Mouse (Mus musculus) midbrain, embryonic 16.5 days (tissue): ENCODE data around the gene Cdc42bpb. TPM values are rescaled to one million over a fixed set of nuclear protein-coding genes. Genes with fewer than 3 reads are reported as not detected.

Source experiments
- ATAC-seq: fragments of 200-750 bp; cut with Nextera tagmentation; 2 replicates; pipeline ENCODE4 v1.8.0; 2017; ENCODE audit warnings: moderate TSS enrichment
- H3K27ac ChIP-seq: fragments of 300-500 bp; sonication (generic); 2 replicates; pipeline ENCODE4 v1.5.1; 2014; ENCODE audit warnings: mild to moderate bottlenecking, low read length, mixed read lengths
- H3K27me3 ChIP-seq: fragments of 300-500 bp; sonication (generic); 2 replicates; pipeline ENCODE4 v1.6.1; 2014; ENCODE audit warnings: low read depth, low read length, mixed read lengths; ENCODE audit not compliant: control insufficient read depth, insufficient read depth
- H3K36me3 ChIP-seq: fragments of 300-500 bp; sonication (generic); 2 replicates; pipeline ENCODE4 v1.6.1; 2014; ENCODE audit warnings: mild to moderate bottlenecking, low read length, moderate library complexity, mixed read lengths; ENCODE audit not compliant: control insufficient read depth, insufficient read depth
- H3K4me1 ChIP-seq: fragments of 300-500 bp; sonication (generic); 2 replicates; pipeline ENCODE4 v1.6.1; 2014; ENCODE audit warnings: mild to moderate bottlenecking, low read length, mixed read lengths; ENCODE audit not compliant: control insufficient read depth, insufficient read depth
- H3K4me2 ChIP-seq: fragments of 300-500 bp; sonication (generic); 2 replicates; pipeline ENCODE4 v1.6.1; 2014; ENCODE audit warnings: mild to moderate bottlenecking, low read length, mixed read lengths
- H3K4me3 ChIP-seq: fragments of 300-500 bp; sonication (generic); 2 replicates; pipeline ENCODE4 v1.5.1; 2014; ENCODE audit warnings: low read depth, mild to moderate bottlenecking, low read length, moderate library complexity, mixed read lengths
- H3K9ac ChIP-seq: fragments of 300-500 bp; sonication (generic); 2 replicates; pipeline ENCODE4 v1.6.1; 2014; ENCODE audit warnings: low read depth, low read length, mixed read lengths
- H3K9me3 ChIP-seq: fragments of 300-500 bp; sonication (generic); replicated peaks from 2 replicates; pipeline ENCODE4 v1.6.1; 2014; ENCODE audit warnings: mild to moderate bottlenecking, low read length, mixed read lengths; ENCODE audit not compliant: control insufficient read depth, poor library complexity, severe bottlenecking
- WGBS: fragments of 180-500 bp; shearing (Covaris S2); extraction: QIAGEN DNeasy Blood & Tissue Kit; methylation state at CpG from one replicate; pipeline ENCODE4 v1.1.7; 2014; 5-methylcytosine and 5-hydroxymethylcytosine counted together
- polyA plus RNA-seq: library from polyadenylated mRNA; unstranded; fragments of >200 nt; fragmentation: Nextera tagmentation; extraction: Ambion mirVana; gene quantifications from 2 replicates; pipeline ENCODE4 v1.2.1, GENCODE M21; 2015

The Cdc42bpb gene
- polyA plus RNA-seq, 1 experiment from 2014 or later: 40.2 TPM

DNA sequence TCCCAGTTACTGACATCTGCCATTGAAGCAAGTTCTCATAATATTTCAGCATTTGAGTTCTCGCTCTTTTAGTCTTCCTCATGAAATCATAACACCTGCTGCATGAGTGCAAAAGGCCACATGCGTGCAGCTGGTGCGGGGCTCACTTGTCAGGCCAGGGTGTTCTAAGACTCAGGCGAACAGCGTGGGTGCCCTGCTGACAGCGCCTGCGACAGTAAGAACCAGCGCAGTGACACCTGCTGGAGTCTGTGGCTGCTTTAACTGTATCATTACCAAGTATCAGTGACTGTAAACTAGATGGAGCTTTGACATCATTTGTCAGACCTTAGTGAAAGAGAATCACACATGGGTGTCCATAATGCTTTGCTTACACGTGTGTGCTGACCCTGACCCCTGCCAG lies 126.3 kb downstream of the Cdc42bpb start:
- H3K36me3 ChIP-seq: peaks cover 7% of the 10 kb centered on the region
- no peak overlapping the region for H3K4me3 ChIP-seq
- no peak overlapping the region for H3K9ac ChIP-seq
- H3K27ac ChIP-seq: no peak overlapping the region
- H3K9me3 ChIP-seq: no peaks in the 10 kb centered on the region
- H3K4me2 ChIP-seq: no peak overlapping the region
- no peak for ATAC-seq
- no peaks in the 10 kb centered on the region for H3K4me1 ChIP-seq
- H3K27me3 ChIP-seq: no peaks in the 10 kb centered on the region
- WGBS: 56% methylated on average over 9 of the region's 9 CpGs

DNA sequence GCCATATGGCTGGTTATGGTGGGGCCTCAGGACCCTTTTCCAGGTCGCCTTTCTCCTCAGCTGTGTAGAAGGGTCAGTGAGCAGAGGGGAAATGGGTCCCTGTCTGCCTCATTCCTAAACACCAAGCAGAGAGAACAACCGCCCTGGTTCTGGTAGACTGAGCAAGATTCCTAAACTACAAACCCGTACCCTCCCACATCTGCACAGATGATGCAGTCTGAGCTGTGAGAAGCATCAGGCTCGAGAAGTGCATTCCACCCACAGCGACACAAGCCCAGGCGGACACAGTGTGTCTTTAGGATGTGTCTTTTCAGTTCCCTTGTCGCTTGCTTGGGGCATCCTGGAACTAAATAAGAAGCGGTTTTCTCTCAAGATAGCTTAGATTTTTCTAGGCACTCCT lies 127.4 kb downstream of the Cdc42bpb start:
- Histone ChIP-seq H3K4me2 (no peak overlapping the region), H3K9me3 (no peaks in the 10 kb centered on the region), H3K36me3 (peaks cover 9% of the 10 kb centered on the region), H3K9ac (no peak overlapping the region), H3K27ac (no peak overlapping the region), H3K4me1 (no peaks in the 10 kb centered on the region), H3K4me3 (no peak overlapping the region), H3K27me3 (no peaks in the 10 kb centered on the region)
- 86% methylated on average over 8 of the region's 8 CpGs for WGBS
- ATAC-seq: no peak

DNA sequence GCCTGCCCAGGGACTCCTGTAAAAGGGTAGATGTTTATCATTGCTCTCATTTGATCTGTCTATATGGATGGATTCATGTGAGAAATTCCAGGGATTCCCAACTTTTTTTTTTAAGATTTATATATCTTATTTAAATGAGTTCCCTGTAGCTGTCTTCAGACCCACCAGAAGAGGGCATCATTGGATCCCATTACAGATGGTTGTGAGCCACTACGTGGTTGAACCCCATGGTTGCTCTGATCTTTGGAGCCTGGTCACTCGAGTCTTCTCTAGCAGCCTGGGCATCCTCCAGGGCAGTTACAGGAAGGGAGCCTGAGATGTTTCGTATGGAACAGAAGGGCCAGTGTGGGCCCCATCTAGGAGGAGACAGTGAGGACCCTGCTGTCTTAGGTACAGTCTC lies 128.4 kb downstream of the Cdc42bpb start:
- 67% methylated on average over 3 of the region's 3 CpGs for WGBS
- Histone ChIP-seq H3K9ac (no peak overlapping the region), H3K27me3 (no peaks in the 10 kb centered on the region), H3K27ac (no peak overlapping the region), H3K36me3 (peaks cover 10% of the 10 kb centered on the region), H3K9me3 (no peaks in the 10 kb centered on the region), H3K4me3 (no peak overlapping the region), H3K4me1 (no peaks in the 10 kb centered on the region), H3K4me2 (no peak overlapping the region)
- ATAC-seq: no peak

DNA sequence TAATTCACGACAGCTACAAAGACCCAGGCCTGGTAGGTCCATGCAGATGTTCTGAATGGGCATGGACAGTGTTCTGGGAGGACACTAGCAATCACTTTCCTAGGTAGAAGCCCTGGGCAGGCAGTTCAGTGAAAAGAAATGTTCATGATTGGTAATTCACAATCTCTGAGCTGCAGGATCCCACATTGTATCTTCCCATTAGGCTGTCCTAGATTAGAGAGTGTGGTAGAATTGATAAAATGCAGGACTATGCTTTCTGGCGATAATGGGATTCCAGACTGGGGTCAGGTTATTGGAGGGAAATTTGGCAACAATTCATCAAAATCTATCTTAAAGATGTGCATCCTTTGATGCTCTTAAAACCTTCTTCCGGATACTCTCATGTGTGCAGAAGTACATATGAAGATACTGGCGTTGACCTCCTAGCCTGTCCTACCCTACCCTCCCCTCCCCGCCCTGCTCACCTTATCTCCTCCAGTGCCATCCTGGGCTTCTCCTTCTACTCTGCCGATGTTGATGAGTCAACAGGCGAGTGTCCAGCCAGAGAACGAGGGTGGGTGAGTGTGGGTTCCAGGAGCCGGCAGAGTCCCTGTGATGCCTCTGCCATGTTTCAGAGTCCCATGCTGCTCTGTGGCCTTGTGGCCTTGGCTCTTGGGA lies 130.6 kb downstream of the Cdc42bpb start:
- no peak overlapping the region for H3K4me3 ChIP-seq
- H3K27ac ChIP-seq: no peak overlapping the region
- H3K9ac ChIP-seq: no peak overlapping the region
- H3K4me2 ChIP-seq: no peak overlapping the region
- no peak for ATAC-seq
- WGBS: 96% methylated on average over 9 of the region's 9 CpGs
- no peaks in the 10 kb centered on the region for H3K27me3 ChIP-seq
- peaks cover 15% of the 10 kb centered on the region for H3K36me3 ChIP-seq
- H3K9me3 ChIP-seq: no peaks in the 10 kb centered on the region
- H3K4me1 ChIP-seq: no peaks in the 10 kb centered on the region

DNA sequence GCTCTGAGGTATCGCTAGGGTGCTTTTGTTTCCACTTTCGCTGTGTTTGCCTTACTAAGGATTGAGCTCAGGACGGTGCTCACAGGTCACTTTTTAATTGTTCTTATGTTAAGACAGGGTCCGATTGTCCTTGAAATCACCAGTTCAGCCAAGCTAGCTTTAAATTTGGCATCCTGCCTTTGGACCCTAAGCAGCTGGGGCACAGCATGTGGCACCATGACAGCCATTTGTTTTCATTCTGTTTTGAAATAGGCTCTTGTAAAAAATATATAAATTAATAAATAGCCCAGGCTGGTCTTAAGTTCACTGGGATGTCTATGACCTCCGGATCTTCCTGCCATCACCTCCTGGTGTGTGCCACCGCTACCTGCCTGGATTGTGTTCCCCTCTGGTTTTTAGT lies 132.4 kb downstream of the Cdc42bpb start:
- Histone ChIP-seq H3K4me3 (no peak overlapping the region), H3K36me3 (peaks cover 15% of the 10 kb centered on the region), H3K27me3 (no peaks in the 10 kb centered on the region), H3K9me3 (no peaks in the 10 kb centered on the region), H3K4me1 (no peaks in the 10 kb centered on the region), H3K27ac (no peak overlapping the region), H3K4me2 (no peak overlapping the region), H3K9ac (no peak overlapping the region)
- WGBS: 79% methylated on average over 6 of the region's 6 CpGs
- no peak for ATAC-seq

DNA sequence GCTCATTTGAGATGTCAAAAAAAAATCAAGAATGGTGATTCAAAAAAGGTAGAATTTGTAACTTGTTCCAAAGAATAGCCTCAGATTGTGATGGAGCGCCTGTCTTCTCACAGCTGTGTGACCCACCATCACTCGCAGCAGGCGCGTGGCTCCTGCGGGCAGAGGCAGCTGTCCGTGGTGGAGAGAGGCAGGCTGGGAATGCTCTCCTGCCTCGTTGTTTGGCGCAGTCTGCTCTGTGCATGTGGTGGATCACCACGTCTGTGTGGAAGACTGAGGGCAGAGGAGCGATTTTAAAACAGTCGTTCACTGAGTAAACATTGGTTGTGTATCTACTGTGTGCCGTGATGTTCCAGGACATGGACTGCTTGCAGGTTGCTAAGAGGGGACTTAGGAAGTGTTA lies 133.8 kb downstream of the Cdc42bpb start:
- Histone ChIP-seq H3K36me3 (peaks cover 15% of the 10 kb centered on the region), H3K9me3 (no peaks in the 10 kb centered on the region), H3K4me3 (no peak overlapping the region), H3K9ac (no peak overlapping the region), H3K27ac (no peak overlapping the region), H3K4me1 (no peaks in the 10 kb centered on the region), H3K27me3 (no peaks in the 10 kb centered on the region), H3K4me2 (no peak overlapping the region)
- WGBS: 94% methylated on average over 12 of the region's 12 CpGs
- no peak for ATAC-seq

Other genes starting within 250 kb of the Cdc42bpb start
- gene Traf3, start 211.3 kb downstream of the Cdc42bpb start, polyA plus RNA-seq: 17.4 and 22.3 TPM in 2 replicates
- gene 4930595D18Rik, start 193.2 kb downstream of the Cdc42bpb start, polyA plus RNA-seq: not detected in 2 replicates
- 16.4 and 29.5 TPM in 2 replicates for gene Amn, start 106.6 kb downstream of the Cdc42bpb start, polyA plus RNA-seq
- 4.9 and 7.0 TPM in 2 replicates for gene Lbhd2, start 29.1 kb upstream of the Cdc42bpb start, polyA plus RNA-seq
- 2.0 and 2.1 TPM in 2 replicates for gene Exoc3l4, start 39.3 kb upstream of the Cdc42bpb start, polyA plus RNA-seq
- gene Tnfaip2, start 64.8 kb upstream of the Cdc42bpb start, polyA plus RNA-seq: 0.31 and 0.79 TPM in 2 replicates
- gene Gm266, start 108.1 kb upstream of the Cdc42bpb start, polyA plus RNA-seq: 1.0 and 3.1 TPM in 2 replicates
- gene Eif5, start 160.3 kb upstream of the Cdc42bpb start, polyA plus RNA-seq: 502 and 561 TPM in 2 replicates
- gene Mark3, start 196.8 kb upstream of the Cdc42bpb start, polyA plus RNA-seq: 39.9 and 45.5 TPM in 2 replicates